Mouse (Mus musculus): Measurements from ENCODE around the gene Rbm38.

Gene Rbm38

GRCm38 (mm10) chr2:173036055-173036454, 15.8 kb downstream of the Rbm38 start:
- DNase-seq (ENCODE audit: extremely low read depth, low read depth, low spot score): no peak

DNA sequence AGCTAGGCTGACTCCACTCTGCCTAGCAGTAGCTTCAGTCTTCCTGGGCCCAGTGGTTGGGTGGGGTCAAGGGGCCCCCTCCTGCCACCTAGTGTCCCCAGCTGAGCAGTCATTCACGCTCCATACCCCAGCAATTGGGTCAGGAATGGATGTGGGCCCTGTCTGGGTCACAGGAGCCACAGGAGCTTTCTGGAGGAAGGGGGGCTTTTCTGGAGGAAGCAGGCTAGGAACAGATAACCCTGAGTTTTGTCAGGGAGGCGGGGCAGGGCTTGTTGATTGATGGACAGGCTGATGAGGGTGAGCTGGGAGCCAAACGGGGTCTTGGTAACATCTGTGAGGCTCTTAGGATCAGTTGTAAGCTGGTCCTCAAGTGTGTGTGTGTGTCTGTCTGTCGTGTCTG, 16.3 kb downstream of the Rbm38 start:
- no peak for DNase-seq (ENCODE audit: extremely low read depth, low read depth, low spot score)

DNA sequence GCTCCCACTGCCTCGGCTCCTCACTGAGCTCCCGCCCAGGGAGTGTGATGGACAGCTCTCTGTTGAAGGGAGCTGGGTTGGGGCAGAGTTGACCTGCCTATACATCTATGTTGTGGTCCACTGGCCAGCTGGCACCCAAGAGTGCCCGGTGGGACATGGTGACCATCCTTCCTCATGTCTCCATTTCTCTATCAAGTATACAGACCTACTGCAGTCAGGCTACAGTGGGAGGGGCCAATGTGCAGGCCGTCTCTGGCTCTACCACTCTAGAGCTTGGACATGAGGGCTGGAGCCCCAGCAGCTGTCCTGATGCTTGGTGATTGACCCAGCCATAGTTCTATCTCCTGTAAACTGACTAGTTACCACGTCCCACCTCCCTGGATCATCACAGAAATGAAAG, 17.0 kb downstream of the Rbm38 start:
- no peak for DNase-seq (ENCODE audit: extremely low read depth, low read depth, low spot score)

- no peak for DNase-seq (ENCODE audit: extremely low read depth, low read depth, low spot score)
Observed at GRCm38 (mm10) chr2:173037827-173038607, 17.7 kb downstream of the Rbm38 start.

DNA sequence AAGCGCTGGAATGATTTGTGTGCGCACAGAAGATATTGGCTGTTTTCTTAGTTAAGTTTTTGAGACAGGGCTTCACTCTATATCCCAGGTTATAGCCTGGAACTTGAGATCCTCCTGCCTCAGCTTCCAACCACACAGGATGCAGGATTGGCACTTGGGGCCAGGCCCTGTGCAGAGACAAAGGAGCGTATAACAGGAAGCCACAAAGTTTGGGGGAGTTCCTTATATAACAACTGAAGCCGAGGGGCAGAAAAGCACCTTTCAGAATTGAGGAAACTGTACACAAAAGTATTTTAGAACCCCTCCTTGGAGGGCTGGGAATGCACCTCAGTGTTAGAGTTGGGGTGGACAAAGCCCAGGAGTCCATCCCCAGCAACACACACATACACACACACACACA, 18.7 kb downstream of the Rbm38 start:
- DNase-seq (ENCODE audit: extremely low read depth, low read depth, low spot score): no peak

DNA sequence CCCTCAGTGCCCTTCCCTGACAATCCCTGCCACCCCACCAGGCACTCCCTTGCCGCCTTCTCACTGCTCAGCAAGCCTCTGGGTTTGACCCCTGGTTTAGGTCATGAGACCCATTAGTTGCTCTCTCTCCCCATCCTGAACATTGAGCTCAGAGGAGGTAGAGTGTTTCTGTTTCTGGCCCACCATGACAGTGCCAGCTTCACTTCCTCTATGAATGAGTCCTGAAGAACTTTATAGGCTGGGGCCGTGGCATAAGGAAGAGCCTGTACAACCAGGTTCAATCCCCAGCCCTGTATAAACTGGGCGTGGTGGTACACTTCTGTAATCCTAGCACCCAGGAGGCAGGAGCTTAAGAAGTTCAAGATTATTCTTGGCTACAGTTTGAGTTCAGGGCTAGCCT, 20.5 kb downstream of the Rbm38 start:
- no peak for DNase-seq (ENCODE audit: extremely low read depth, low read depth, low spot score)

DNA sequence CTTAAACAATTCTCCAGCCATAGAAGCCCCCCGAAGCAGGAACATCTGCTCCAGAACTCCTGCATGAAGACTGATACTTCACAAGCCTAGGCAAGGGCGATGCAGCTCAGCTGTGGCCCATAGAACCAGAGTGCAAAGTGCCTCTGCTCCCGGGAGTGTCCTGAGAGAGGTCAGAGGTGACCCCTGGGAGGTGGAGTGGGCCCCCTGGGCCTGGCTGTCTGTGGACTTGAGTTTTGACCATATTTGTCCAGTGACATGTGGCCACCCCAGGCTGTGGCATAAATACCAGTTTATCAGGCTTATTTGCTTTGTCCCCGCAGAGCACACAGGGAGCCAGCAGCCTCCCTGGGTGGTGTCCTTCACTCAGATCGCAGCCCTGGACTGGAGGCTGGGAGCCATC, 20.9 kb downstream of the Rbm38 start:
- no peak for DNase-seq (ENCODE audit: extremely low read depth, low read depth, low spot score)

GRCm38 (mm10) chr2:173041893-173042292, 21.6 kb downstream of the Rbm38 start:
- DNase-seq (ENCODE audit: extremely low read depth, low read depth, low spot score): no peak

DNA sequence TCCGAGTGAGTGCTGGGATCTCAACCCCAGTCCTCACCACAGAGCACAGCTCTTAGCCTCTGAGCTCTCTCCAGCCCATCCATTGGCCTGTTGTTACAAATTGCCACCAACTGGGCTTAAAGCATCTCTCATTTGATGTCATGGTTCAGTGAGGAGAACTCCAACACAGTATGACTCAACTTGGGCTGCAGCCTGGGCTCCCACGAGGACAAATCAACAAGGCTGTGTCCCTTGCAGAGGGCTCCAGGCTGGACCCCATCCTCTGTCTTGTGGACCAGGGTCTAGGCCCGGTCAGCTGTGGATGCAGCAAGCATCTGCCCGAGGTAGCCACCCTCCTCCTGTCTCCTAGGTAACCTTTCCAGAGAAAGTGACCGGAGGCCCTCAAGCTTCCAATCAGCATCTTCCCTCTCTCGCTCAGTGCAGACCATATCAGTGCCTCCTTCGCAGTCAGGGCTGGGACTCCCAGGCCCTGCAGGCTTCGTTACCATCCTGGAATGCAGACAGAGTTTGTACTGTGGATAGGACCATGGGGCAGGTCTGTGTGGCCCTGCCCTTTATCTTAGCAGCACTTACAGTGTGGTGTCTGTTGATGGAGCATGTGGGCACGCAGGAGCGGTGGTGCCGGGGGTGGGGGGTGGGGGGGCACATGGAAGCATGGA, 22.3 kb downstream of the Rbm38 start:
- DNase-seq (ENCODE audit: extremely low read depth, low read depth, low spot score): no peak

- DNase-seq (ENCODE audit: extremely low read depth, low read depth, low spot score): no peak
Observed at GRCm38 (mm10) chr2:173044198-173044970, 24.1 kb downstream of the Rbm38 start.

DNA sequence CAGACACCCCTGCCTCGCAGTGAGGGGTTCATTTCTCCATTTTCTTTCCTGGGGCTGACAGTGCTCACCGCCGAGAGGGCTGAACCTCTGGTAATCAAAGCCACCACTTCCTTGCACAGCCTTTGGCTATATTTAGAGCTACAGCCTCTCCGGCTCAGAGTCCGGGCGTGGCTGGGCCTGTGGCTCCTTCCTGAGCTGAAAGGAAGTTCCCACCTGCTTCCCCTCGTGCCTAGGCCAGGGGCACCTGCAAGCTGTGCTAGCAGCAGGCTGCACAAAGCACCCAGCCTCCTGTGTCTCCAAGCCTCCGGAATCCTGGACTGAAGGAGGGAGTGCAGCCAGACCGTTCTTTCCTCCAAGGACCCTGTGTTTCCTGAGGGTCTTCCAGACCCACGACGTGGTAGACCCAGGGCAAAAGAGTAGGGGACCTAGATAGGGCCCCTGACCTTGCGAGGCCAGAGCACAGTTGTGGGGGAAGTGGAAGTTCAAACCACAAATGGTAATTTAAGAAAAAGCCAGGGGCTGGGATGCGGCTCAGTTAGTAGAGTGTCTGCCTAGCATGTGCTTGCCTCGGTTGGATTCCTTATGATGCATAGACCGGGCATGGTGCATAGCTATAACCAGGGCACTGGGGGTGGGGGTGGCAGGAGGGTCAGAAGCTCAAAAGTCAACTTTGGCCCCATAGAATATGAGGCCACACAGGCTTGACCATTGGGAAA, 26.4 kb downstream of the Rbm38 start:
- no peak for DNase-seq (ENCODE audit: extremely low read depth, low read depth, low spot score)

DNA sequence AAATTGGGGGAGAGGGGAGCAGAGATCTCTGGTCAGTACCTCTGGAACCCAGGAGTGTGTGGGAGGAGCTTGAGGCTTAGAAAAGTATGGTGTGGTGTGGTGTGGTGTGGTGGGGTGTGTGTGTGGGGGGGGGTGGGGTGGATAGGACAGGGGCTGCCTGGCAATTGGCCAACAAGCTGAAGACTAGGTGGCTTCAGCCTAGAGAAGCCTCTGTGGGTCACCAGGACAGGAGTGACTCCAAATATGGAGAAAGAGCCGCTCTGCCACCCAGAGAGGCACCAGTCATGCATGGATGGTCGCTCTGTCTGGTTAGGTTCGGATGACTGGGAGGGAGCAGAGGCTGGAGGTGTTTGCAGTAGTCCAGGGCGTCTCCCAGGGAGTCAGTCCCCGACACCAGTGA, 27.2 kb downstream of the Rbm38 start:
- no peak for DNase-seq (ENCODE audit: extremely low read depth, low read depth, low spot score)

DNA sequence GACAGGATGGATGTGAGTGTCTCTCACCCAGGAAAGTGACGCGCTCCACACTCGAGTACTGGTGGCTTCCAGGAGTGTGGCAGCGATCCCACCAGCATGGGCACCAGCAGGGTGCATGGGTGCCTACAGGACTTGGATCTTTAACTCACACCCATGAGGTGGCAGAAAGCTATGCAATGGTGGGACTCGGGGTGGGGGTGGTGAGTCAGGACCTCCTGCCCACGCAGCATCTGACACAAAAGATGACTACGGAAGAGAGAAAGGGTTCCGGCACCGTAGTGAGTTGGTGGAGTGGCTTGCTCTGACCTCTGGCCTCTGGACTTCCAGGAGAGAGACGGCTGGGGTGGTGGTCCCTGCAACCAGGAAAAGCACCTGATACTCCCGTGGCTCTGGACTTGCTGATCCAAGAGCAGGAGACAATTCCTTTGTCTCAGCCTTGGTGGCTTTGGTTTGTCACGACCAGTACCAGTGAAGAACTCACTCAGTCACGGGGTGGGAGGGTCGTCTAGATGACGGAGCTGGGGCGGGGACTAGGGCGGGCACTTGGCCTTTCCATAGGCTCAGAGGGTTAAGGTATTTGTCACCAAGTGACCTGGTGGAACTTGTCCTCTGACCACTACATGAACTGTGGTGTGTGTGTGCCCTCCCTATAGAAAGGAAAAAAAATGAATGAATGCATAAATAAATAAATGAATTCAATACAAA, 27.9 kb downstream of the Rbm38 start:
- DNase-seq (ENCODE audit: extremely low read depth, low read depth, low spot score): no peak

DNA sequence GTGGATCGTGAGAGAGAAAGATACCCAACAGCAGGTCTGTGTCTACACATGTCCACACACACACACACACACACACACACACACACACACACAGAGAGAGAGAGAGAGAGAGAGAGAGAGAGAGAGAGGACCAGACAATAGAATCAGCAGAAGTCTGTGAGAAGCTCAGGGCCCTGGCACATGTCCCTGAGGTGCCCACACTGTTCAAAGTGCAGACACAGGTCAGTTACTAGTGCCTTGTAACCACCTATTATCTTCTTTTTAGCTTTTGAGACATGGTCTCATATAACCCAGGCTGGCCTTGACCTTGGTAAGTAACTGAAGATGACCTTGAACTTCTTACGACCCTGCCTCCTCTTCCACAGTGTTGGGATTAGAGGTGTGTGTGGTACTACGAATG, 28.9 kb downstream of the Rbm38 start:
- no peak for DNase-seq (ENCODE audit: extremely low read depth, low read depth, low spot score)

DNA sequence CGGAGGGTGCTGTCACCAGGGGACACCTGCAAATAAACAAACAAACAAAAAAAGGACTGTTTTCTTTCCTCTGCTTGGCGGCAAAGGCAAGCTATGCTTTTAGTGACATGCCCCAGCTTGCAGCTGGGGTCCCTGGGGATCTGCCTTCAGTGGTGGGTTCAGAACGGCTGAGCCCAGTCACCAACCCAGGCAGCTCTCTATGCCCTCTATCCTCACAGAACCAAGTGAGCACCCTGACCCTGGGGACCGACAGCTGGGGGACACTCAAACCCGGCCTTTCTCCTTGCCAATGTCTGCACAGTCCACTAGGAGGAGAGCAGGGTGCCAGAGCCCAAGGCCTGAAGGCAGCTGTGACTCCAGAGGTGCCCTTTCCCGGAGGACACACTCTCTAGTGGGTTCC, 29.5 kb downstream of the Rbm38 start:
- DNase-seq (ENCODE audit: extremely low read depth, low read depth, low spot score): no peak

DNA sequence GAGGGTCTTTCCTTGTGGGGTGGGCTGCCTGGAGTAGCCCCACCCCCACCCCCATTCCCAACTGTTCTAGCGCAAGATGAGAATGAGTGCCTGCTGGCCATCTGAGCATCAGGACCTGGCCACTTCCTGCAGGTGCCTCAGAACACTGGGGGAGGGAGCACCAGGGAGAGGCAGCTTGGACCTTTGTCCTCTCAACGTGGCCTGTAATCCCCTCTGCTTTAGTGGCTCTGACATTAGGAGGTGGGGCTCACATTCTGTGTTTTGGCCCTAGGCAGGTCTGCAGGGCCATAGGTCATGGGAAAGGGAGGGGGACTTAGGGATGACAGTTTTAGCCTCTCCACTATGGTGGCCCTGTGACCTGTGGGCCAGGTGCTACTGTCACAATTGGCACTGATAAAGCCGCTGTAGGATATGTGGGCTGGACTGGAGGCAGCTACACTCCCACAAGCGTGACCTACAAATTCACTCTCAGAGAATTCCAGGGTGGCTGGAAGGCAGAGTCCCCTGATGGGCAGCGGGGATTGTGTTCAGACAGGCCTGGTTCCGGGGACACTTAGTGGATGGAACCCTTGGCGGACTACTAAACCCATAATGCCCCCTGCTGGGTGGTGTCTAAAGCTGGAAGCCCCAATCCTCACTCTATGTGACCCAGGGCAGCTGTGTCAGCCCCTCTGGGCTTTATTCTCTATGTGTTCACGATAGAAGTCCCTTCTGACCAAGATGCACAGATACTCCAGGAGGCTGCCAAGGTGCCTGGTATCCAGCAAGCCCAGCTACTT, 30.5 kb downstream of the Rbm38 start:
- DNase-seq (ENCODE audit: extremely low read depth, low read depth, low spot score): no peak

DNA sequence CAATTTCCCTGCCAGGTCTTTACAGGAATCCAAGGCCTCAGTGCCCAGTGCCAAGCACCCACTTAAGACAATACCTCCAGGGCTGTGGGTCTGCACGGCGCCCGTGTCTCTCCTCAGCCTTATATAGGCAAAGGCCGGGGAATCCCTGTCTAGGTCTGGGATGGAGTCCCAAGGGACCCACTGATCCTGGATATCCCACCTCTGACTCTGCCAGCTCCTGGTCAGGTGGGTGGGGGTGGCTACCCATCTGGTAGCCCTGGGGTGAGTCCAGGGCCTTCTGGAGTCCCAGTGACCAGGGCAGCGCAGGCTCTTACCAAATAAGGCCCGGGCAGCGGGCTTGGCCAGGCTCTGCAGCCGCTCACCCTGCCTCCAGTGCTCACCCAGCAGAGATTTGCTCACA, 32.6 kb downstream of the Rbm38 start:
- no peak for DNase-seq (ENCODE audit: extremely low read depth, low read depth, low spot score)

GRCm38 (mm10) chr2:173053846-173054245, 33.5 kb downstream of the Rbm38 start:
- no peak for DNase-seq (ENCODE audit: extremely low read depth, low read depth, low spot score)

DNA sequence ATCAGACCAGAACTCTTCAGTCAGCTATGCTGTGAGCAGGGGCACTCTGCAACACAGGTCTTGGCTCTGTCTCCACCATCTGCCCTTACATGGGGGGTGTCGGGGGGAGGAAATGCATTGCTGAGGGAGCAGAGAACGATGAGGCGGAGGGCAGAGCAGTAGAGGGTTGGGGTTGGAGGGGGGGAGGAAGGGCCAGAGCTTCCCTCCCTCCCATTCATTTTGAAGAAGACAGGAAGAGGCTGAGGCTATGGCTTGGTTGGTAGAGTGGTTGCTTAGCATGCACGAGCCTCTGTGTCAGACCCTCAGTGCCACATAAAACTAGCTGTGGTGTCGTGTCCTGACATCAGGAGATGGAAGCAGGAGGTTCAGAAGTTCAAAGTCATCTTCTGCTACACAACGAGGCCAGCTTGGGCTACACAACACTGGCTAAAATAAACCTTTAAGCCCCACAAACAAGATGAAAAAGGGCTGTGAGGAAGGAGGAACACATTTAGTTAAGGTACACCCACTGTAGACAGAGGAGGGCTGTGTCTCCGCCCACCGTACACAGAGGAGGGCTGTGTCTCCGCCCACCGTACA, 36.1 kb downstream of the Rbm38 start:
- DNase-seq (ENCODE audit: extremely low read depth, low read depth, low spot score): no peak

DNA sequence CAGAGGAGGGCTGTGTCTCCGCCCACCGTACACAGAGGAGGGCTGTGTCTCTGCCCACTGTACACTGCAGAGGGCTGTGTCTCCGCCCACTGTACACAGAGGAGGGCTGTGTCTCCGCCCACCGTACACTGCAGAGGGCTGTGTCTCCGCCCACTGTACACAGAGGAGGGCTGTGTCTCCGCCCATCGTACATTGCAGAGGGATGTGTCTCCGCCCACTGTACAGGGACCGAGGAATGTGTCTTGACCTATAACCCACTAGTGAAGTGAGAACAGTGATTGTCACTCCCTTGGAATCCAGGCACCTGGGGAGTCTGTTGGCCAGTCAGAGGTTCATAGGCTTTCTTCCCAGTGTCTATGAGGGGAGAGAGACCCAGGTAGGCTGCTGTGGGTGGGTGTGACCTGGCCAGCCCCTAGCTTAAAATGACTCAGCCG, 36.6 kb downstream of the Rbm38 start:
- no peak for DNase-seq (ENCODE audit: extremely low read depth, low read depth, low spot score)

Data from fat pad, adult 2 months (tissue).